Mouse (Mus musculus): ENCODE results near the gene Gabpb2. TPM values are rescaled to one million over a fixed set of nuclear protein-coding genes. Genes with fewer than 3 reads are reported as not detected.

Gabpb2 gene
- polyA plus RNA-seq, 1 experiment from 2014 or later, result 6.2 TPM

- Histone ChIP-seq H3K4me1 (replicated peaks) (no peaks in the 10 kb centered on the region), H3K4me3 (replicated peaks) (no peak overlapping the region), H3K9me3 (replicated peaks) (no peaks in the 10 kb centered on the region), H3K4me2 (no peak overlapping the region), H3K27ac (replicated peaks) (no peak overlapping the region), H3K9ac (no peak overlapping the region), H3K27me3 (no peaks in the 10 kb centered on the region), H3K36me3 (replicated peaks) (peaks cover 80% of the 10 kb centered on the region)
- WGBS (ENCODE audit: insufficient replicate concordance), result 77% methylated on average over 9 of the region's 9 CpGs
- ATAC-seq (ENCODE audit: insufficient read depth), result no peak
These were observed 32.7 kb downstream of the Gabpb2 start for GRCm38 (mm10) chr3:95184796-95185577.

DNA sequence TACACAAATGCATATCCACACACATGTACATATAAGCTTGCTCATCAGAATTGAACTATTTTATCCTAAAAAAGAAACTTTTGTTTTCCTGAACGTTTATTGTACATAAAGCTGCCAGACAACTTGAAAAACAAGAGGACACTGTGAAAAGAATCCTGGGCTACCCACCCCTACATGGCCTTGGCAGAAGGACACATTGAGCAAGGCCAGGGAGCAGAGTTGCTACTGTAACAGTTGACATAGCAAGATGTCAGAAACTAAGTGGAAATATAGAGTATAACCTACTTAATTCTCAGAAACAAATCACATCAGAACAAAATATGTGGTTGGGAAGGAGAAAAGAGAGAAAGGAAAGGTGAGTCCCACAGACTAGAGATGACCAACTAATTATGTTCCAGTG is 35.9 kb downstream of the Gabpb2 start:
- H3K4me1 ChIP-seq (replicated peaks), result no peaks in the 10 kb centered on the region
- H3K27ac ChIP-seq (replicated peaks), result no peak overlapping the region
- ATAC-seq (ENCODE audit: insufficient read depth), result no peak
- no peak overlapping the region for H3K4me2 ChIP-seq
- 45% methylated on average over 1 of the region's 1 CpGs for WGBS (ENCODE audit: insufficient replicate concordance)
- peaks cover 8% of the 10 kb centered on the region; the same call in 1 of the 2 replicates for H3K27me3 ChIP-seq
- no peaks in the 10 kb centered on the region for H3K9me3 ChIP-seq (replicated peaks)
- peaks cover 48% of the 10 kb centered on the region for H3K36me3 ChIP-seq (replicated peaks)
- H3K9ac ChIP-seq, result no peak overlapping the region
- no peak overlapping the region for H3K4me3 ChIP-seq (replicated peaks)

DNA sequence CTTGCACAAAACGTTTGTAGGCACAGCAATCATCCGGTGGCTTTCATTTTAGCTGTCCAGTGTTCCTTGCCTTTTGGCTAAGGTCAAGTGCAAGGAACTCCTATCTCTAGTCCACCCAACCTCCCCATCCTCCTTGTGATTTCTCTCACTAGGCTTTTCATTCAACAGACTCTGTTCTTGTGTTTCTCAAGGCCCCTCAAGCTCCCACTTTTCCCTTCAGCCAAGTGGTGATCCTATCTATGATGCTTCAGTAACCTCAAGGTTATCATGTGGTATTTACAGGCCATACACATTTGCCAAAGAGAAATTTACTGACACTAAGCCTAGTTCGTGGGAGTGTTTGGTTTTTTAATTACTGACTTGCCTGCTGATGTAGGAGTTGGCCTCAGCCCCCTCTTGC is 37.8 kb downstream of the Gabpb2 start:
- 55% methylated on average over 3 of the region's 3 CpGs for WGBS (ENCODE audit: insufficient replicate concordance)
- H3K27ac ChIP-seq (replicated peaks), result no peak overlapping the region
- peaks cover 17% of the 10 kb centered on the region for H3K27me3 ChIP-seq
- no peak overlapping the region for H3K9ac ChIP-seq
- H3K9me3 ChIP-seq (replicated peaks), result no peaks in the 10 kb centered on the region
- no peak for ATAC-seq (ENCODE audit: insufficient read depth)
- no peak overlapping the region for H3K4me3 ChIP-seq (replicated peaks)
- no peak overlapping the region for H3K4me2 ChIP-seq
- peaks cover 29% of the 10 kb centered on the region for H3K36me3 ChIP-seq (replicated peaks)
- H3K4me1 ChIP-seq (replicated peaks), result no peaks in the 10 kb centered on the region

- no peak for ATAC-seq (ENCODE audit: insufficient read depth)
These were observed 38.8 kb downstream of the Gabpb2 start for GRCm38 (mm10) chr3:95178948-95179347.

GRCm38 (mm10) chr3:95177583-95177982 is 40.1 kb downstream of the Gabpb2 start:
- no peak overlapping the region for H3K4me3 ChIP-seq (replicated peaks)
- peaks cover 6% of the 10 kb centered on the region for H3K36me3 ChIP-seq (replicated peaks)
- WGBS (ENCODE audit: insufficient replicate concordance), result 63% methylated on average over 6 of the region's 6 CpGs
- peaks cover 15% of the 10 kb centered on the region for H3K4me1 ChIP-seq (replicated peaks)
- no peak for ATAC-seq (ENCODE audit: insufficient read depth)
- H3K27ac ChIP-seq (replicated peaks), result no peak overlapping the region
- H3K9ac ChIP-seq, result no peak overlapping the region
- no peak overlapping the region for H3K4me2 ChIP-seq
- H3K9me3 ChIP-seq (replicated peaks), result no peaks in the 10 kb centered on the region
- peaks cover 40% of the 10 kb centered on the region for H3K27me3 ChIP-seq

More at GRCm38 (mm10) chr3:95178948-95179347, 38.8 kb downstream of the Gabpb2 start:
- Histone ChIP-seq H3K4me1 (replicated peaks) (peaks cover 2% of the 10 kb centered on the region; the same call in 1 of the 2 replicates), H3K4me2 (no peak overlapping the region), H3K27ac (replicated peaks) (no peak overlapping the region), H3K27me3 (peaks cover 27% of the 10 kb centered on the region), H3K4me3 (replicated peaks) (no peak overlapping the region), H3K36me3 (replicated peaks) (peaks cover 19% of the 10 kb centered on the region), H3K9me3 (replicated peaks) (no peaks in the 10 kb centered on the region), H3K9ac (no peak overlapping the region)
- WGBS (ENCODE audit: insufficient replicate concordance), result 68% methylated on average over 5 of the region's 5 CpGs

GRCm38 (mm10) chr3:95176500-95176899 is 41.2 kb downstream of the Gabpb2 start:
- no peak overlapping the region for H3K27ac ChIP-seq (replicated peaks)
- H3K4me3 ChIP-seq (replicated peaks), result no peak overlapping the region
- H3K4me2 ChIP-seq, result no peak overlapping the region
- H3K9ac ChIP-seq, result no peak overlapping the region
- 57% methylated on average over 3 of the region's 3 CpGs for WGBS (ENCODE audit: insufficient replicate concordance)
- peaks cover 51% of the 10 kb centered on the region for H3K27me3 ChIP-seq
- no peaks in the 10 kb centered on the region for H3K9me3 ChIP-seq (replicated peaks)
- H3K36me3 ChIP-seq (replicated peaks), result no peaks in the 10 kb centered on the region; the same call in 1 of the 2 replicates
- H3K4me1 ChIP-seq (replicated peaks), result peaks cover 17% of the 10 kb centered on the region
- ATAC-seq (ENCODE audit: insufficient read depth), result no peak

- Histone ChIP-seq H3K4me2 (peak overlapping the region; percentile 63), H3K27ac (replicated peaks) (no peak overlapping the region), H3K27me3 (peaks cover 72% of the 10 kb centered on the region), H3K4me1 (replicated peaks) (peaks cover 17% of the 10 kb centered on the region), H3K9ac (0 out of 2 replicates have a peak overlapping the region, but pooled peaks have one; percentile 2), H3K9me3 (replicated peaks) (no peaks in the 10 kb centered on the region), H3K36me3 (replicated peaks) (no peaks in the 10 kb centered on the region), H3K4me3 (replicated peaks) (peak overlapping the region; percentile 39; the same call in 1 of the 2 replicates)
- ATAC-seq (ENCODE audit: insufficient read depth), result no peak
- WGBS (ENCODE audit: insufficient replicate concordance), result 3% methylated on average over 16 of the region's 16 CpGs
These were observed 43.6 kb downstream of the Gabpb2 start for GRCm38 (mm10) chr3:95174011-95174592.

GRCm38 (mm10) chr3:95173256-95173949 is 44.3 kb downstream of the Gabpb2 start:
- Histone ChIP-seq H3K9me3 (replicated peaks) (no peaks in the 10 kb centered on the region), H3K4me1 (replicated peaks) (peaks cover 17% of the 10 kb centered on the region), H3K9ac (no peak overlapping the region), H3K27ac (replicated peaks) (no peak overlapping the region), H3K4me2 (peak overlapping the region; percentile 63), H3K36me3 (replicated peaks) (no peaks in the 10 kb centered on the region), H3K4me3 (replicated peaks) (peak overlapping the region; percentile 39), H3K27me3 (peaks cover 79% of the 10 kb centered on the region)
- peak; percentile 39; the same call in 1 of the 2 replicates for ATAC-seq (ENCODE audit: insufficient read depth)
- WGBS (ENCODE audit: insufficient replicate concordance), result 6% methylated on average over 58 of the region's 58 CpGs

DNA sequence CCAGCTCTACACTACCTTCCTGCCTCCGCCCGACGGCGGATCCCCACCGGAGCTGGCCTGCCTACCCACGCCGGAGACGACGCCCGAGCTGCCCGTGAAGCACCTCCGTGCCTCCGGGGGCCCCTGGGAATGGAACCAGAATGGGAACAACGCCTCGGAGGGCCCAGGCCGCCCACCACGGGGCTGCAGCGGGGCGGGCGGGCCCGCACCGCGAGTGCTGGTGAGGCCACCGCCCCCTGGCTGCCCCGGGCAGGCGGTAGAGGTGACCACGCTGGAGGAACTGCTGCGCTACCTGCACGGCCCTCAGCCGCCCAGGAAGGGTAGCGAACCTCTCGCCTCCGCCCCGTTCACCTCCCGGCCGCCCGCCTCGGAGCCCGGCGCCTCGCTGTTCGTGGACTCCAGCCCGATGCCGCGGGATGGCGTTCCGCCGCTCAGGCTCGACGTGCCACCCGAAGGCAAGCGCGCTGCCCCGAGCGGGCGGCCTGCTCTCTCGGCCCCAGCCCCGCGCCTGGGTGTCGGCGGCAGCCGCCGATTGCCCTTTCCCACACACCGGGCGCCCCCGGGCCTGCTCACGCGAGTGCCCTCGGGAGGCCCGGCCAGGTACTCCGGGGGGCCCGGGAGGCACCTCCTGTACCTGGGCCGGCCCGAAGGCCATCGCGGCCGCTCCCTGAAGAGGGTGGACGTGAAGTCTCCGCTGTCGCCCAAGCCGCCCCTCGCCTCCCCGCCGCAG is 45.0 kb downstream of the Gabpb2 start:
- WGBS (ENCODE audit: insufficient replicate concordance), result 16% methylated on average over 84 of the region's 84 CpGs
- H3K4me2 ChIP-seq, result peak overlapping the region; percentile 63
- peaks cover 17% of the 10 kb centered on the region for H3K4me1 ChIP-seq (replicated peaks)
- H3K27me3 ChIP-seq, result peaks cover 87% of the 10 kb centered on the region
- no peaks in the 10 kb centered on the region for H3K9me3 ChIP-seq (replicated peaks)
- H3K4me3 ChIP-seq (replicated peaks), result peak overlapping the region; percentile 39
- H3K27ac ChIP-seq (replicated peaks), result no peak overlapping the region
- H3K36me3 ChIP-seq (replicated peaks), result no peaks in the 10 kb centered on the region
- ATAC-seq (ENCODE audit: insufficient read depth), result no peak; the same call in 1 of the 2 replicates
- no peak overlapping the region for H3K9ac ChIP-seq

DNA sequence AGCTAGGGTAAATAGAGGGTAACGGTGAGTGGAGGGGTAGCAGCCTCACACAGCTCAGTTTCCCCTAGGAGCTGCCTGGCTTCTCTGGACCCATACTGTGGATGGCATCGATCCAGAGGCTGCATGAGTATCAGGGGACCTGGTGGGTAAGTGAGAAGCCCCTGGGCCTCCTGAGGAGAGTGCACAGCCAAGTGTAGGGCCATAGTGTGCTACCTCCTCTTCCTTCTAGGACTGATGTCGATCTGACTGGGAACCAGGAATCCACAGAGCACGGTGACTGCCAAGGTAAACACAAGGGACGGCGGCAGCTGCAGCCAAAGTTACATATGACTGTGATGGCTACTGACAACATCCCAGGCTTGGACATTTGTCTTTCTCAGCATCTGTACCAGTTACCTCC is 46.6 kb downstream of the Gabpb2 start:
- peaks cover 17% of the 10 kb centered on the region for H3K4me1 ChIP-seq (replicated peaks)
- 74% methylated on average over 6 of the region's 6 CpGs for WGBS (ENCODE audit: insufficient replicate concordance)
- no peak overlapping the region for H3K27ac ChIP-seq (replicated peaks)
- peaks cover 93% of the 10 kb centered on the region for H3K27me3 ChIP-seq
- H3K4me3 ChIP-seq (replicated peaks), result no peak overlapping the region
- H3K4me2 ChIP-seq, result no peak overlapping the region
- H3K36me3 ChIP-seq (replicated peaks), result no peaks in the 10 kb centered on the region
- no peaks in the 10 kb centered on the region for H3K9me3 ChIP-seq (replicated peaks)
- no peak for ATAC-seq (ENCODE audit: insufficient read depth)
- H3K9ac ChIP-seq, result no peak overlapping the region
